Mouse (Mus musculus) CH12.LX (cell line): Measurements from ENCODE around the gene Ccdc50. TPM values are rescaled to one million over a fixed set of nuclear protein-coding genes. Genes with fewer than 3 reads are reported as not detected.

Experiments used
- DNase-seq: peaks from one replicate; pipeline ENCODE4 v3.0.0-alpha.2; 2013; ENCODE audit errors: extremely low read depth
- H3K27ac ChIP-seq: 2 replicates; pipeline ENCODE4 v1.5.1; 2012; ENCODE audit warnings: low read depth, mild to moderate bottlenecking, control low read depth, moderate library complexity; ENCODE audit not compliant: insufficient read depth
- H3K27me3 ChIP-seq: replicated peaks from 2 replicates; pipeline ENCODE3; 2012; ENCODE audit warnings: inconsistent platforms
- H3K36me3 ChIP-seq, 2 experiments: replicated peaks in 1 of 2; 2 replicates each; pipeline versions ENCODE3 to v1.6.1; 2012; ENCODE audit warnings: inconsistent platforms in 1 of 2, low read length in 1 of 2, mild to moderate bottlenecking in 1 of 2, mixed read lengths in 1 of 2, moderate library complexity in 1 of 2; ENCODE audit not compliant: control insufficient read depth in 1 of 2, insufficient read depth in 1 of 2
- H3K4me1 ChIP-seq, 2 experiments: 2 replicates each; pipeline ENCODE4 v1.6.1; 2012; ENCODE audit warnings: inconsistent platforms in 1 of 2, moderate library complexity in 1 of 2; ENCODE audit not compliant: insufficient read depth in 2 of 2, control insufficient read depth in 1 of 2
- H3K4me2 ChIP-seq: 2 replicates; pipeline ENCODE4 v1.6.1; 2012; ENCODE audit warnings: low read depth, mild to moderate bottlenecking, control low read depth; ENCODE audit not compliant: poor library complexity, insufficient read depth, severe bottlenecking
- H3K4me3 ChIP-seq, 3 experiments: fragments of 150-350 bp in 1 of 3; sonication (generic) in 1 of 3; replicated peaks in 1 of 3; 2 replicates each; pipeline versions ENCODE3 to v1.5.1; 2011 to 2012; ENCODE audit warnings: low read depth in 2 of 3, low read length in 2 of 3, mild to moderate bottlenecking in 2 of 3, moderate library complexity in 2 of 3, control low read depth in 1 of 3, improper control_type of control experiment in 1 of 3, inconsistent platforms in 1 of 3, mixed read lengths in 1 of 3; ENCODE audit not compliant: poor library complexity in 1 of 3
- H3K79me2 ChIP-seq: replicated peaks from 2 replicates; pipeline ENCODE4 v1.6.1; 2012; ENCODE audit warnings: mild to moderate bottlenecking, moderate library complexity; ENCODE audit not compliant: control insufficient read depth, poor library complexity, insufficient read depth, severe bottlenecking; ENCODE audit errors: extremely low read depth
- H3K9ac ChIP-seq: 2 replicates; pipeline ENCODE4 v1.6.1; 2012; ENCODE audit warnings: low read depth, mild to moderate bottlenecking, control low read depth, moderate library complexity; ENCODE audit not compliant: insufficient read depth
- H3K9me3 ChIP-seq: replicated peaks from 2 replicates; pipeline ENCODE3; 2012; ENCODE audit warnings: low read length, inconsistent platforms, mixed read lengths
- BHLHE40 ChIP-seq: IDR thresholded peaks from 2 replicates; pipeline ENCODE4 v1.6.1; 2011; ENCODE audit warnings: mild to moderate bottlenecking, low read depth, low read length, improper control_type of control experiment
- CHD1 ChIP-seq: IDR thresholded peaks from 2 replicates; pipeline ENCODE4 v1.6.1; 2012; ENCODE audit warnings: low read depth, low read length, improper control_type of control experiment, inconsistent platforms
- CHD2 ChIP-seq: IDR thresholded peaks from 2 replicates; pipeline ENCODE4 v1.6.1; 2011; ENCODE audit warnings: low read length, improper control_type of control experiment
- CTCF ChIP-seq, 2 experiments: IDR thresholded peaks in 1 of 2; conservative IDR thresholded peaks in 1 of 2; 2 replicates each; pipeline ENCODE4 v1.5.1; 2011 to 2012; ENCODE audit warnings: low read depth in 2 of 2, low read length in 2 of 2, improper control_type of control experiment in 1 of 2, inconsistent platforms in 1 of 2, mild to moderate bottlenecking in 1 of 2, moderate library complexity in 1 of 2
- E2F4 ChIP-seq: IDR thresholded peaks from 2 replicates; pipeline ENCODE4 v1.6.1; 2011; ENCODE audit warnings: low read depth, low read length, improper control_type of control experiment; ENCODE audit not compliant: insufficient replicate concordance
- ELF1 ChIP-seq: IDR thresholded peaks from 2 replicates; pipeline ENCODE4 v1.6.1; 2014; ENCODE audit warnings: low read depth, mild to moderate bottlenecking, inconsistent platforms, low read length, improper control_type of control experiment
- EP300 ChIP-seq: IDR thresholded peaks from 2 replicates; pipeline ENCODE4 v1.6.1; 2011; ENCODE audit warnings: low read length, improper control_type of control experiment
- ETS1 ChIP-seq: conservative IDR thresholded peaks from 2 replicates; pipeline ENCODE4 v1.6.1; 2012; ENCODE audit warnings: low read depth, mild to moderate bottlenecking, inconsistent platforms, low read length, improper control_type of control experiment, moderate library complexity
- GABPA ChIP-seq: IDR thresholded peaks from 2 replicates; pipeline ENCODE4 v1.6.1; 2012; ENCODE audit warnings: low read depth, low read length, improper control_type of control experiment, inconsistent platforms; ENCODE audit not compliant: insufficient replicate concordance
- HCFC1 ChIP-seq: IDR thresholded peaks from 2 replicates; pipeline ENCODE4 v1.6.1; 2012; ENCODE audit warnings: low read depth, mild to moderate bottlenecking, inconsistent platforms, low read length, improper control_type of control experiment
- IRF4 ChIP-seq: IDR thresholded peaks from 2 replicates; pipeline ENCODE4 v1.6.1; 2014; ENCODE audit warnings: low read depth, mild to moderate bottlenecking, inconsistent platforms, low read length, improper control_type of control experiment
- JUN ChIP-seq: IDR thresholded peaks from 2 replicates; pipeline ENCODE4 v1.6.1; 2011; ENCODE audit warnings: low read depth, mild to moderate bottlenecking, low read length, improper control_type of control experiment, moderate library complexity; ENCODE audit not compliant: insufficient read depth
- JUND ChIP-seq: conservative IDR thresholded peaks from 2 replicates; pipeline ENCODE4 v1.6.1; 2011; ENCODE audit warnings: low read depth, low read length, improper control_type of control experiment
- KAT2A ChIP-seq: IDR thresholded peaks from 2 replicates; pipeline ENCODE4 v1.6.1; 2012; ENCODE audit warnings: low read length, improper control_type of control experiment, inconsistent platforms; ENCODE audit not compliant: insufficient replicate concordance
- MAX ChIP-seq: IDR thresholded peaks from 2 replicates; pipeline ENCODE4 v1.6.1; 2011; ENCODE audit warnings: low read length, improper control_type of control experiment
- MAZ ChIP-seq: IDR thresholded peaks from 2 replicates; pipeline ENCODE4 v1.6.1; 2012; ENCODE audit warnings: low read depth, mild to moderate bottlenecking, inconsistent platforms, low read length, improper control_type of control experiment, moderate library complexity
- MEF2A ChIP-seq: IDR thresholded peaks from 2 replicates; pipeline ENCODE4 v1.6.1; 2014; ENCODE audit warnings: low read depth, mild to moderate bottlenecking, inconsistent platforms, low read length, improper control_type of control experiment, borderline replicate concordance
- MXI1 ChIP-seq: IDR thresholded peaks from 2 replicates; pipeline ENCODE4 v1.6.1; 2011; ENCODE audit warnings: mild to moderate bottlenecking, low read depth, low read length, improper control_type of control experiment
- MYC ChIP-seq: IDR thresholded peaks from 2 replicates; pipeline ENCODE4 v1.6.1; 2011; ENCODE audit warnings: low read depth, mild to moderate bottlenecking, improper control_type of control experiment, low read length
- NELFE ChIP-seq: IDR thresholded peaks from 2 replicates; pipeline ENCODE4 v1.6.1; 2011; ENCODE audit warnings: low read depth, low read length, improper control_type of control experiment
- NRF1 ChIP-seq: IDR thresholded peaks from 2 replicates; pipeline ENCODE4 v1.6.1; 2014; ENCODE audit warnings: low read depth, mild to moderate bottlenecking, inconsistent platforms, low read length, improper control_type of control experiment, moderate library complexity
- PAX5 ChIP-seq: IDR thresholded peaks from 2 replicates; pipeline ENCODE4 v1.6.1; 2012; ENCODE audit warnings: low read length, inconsistent platforms, mixed read lengths
- POLR2A ChIP-seq: IDR thresholded peaks from 2 replicates; pipeline ENCODE4 v1.6.1; 2011; ENCODE audit warnings: low read depth, mild to moderate bottlenecking, improper control_type of control experiment, low read length
- POLR2AphosphoS2 ChIP-seq: IDR thresholded peaks from 2 replicates; pipeline ENCODE4 v1.6.1; 2011; ENCODE audit warnings: low read depth, low read length, improper control_type of control experiment
- RCOR1 ChIP-seq: conservative IDR thresholded peaks from 2 replicates; pipeline ENCODE4 v1.6.1; 2012; ENCODE audit warnings: low read depth, mild to moderate bottlenecking, inconsistent platforms, low read length, improper control_type of control experiment
- SIN3A ChIP-seq: IDR thresholded peaks from 2 replicates; pipeline ENCODE4 v1.6.1; 2012; ENCODE audit warnings: low read length, improper control_type of control experiment, inconsistent platforms
- SMC3 ChIP-seq: IDR thresholded peaks from 2 replicates; pipeline ENCODE4 v1.6.1; 2011; ENCODE audit warnings: low read depth, low read length, improper control_type of control experiment
- TCF12 ChIP-seq: IDR thresholded peaks from 2 replicates; pipeline ENCODE4 v1.6.1; 2014; ENCODE audit warnings: low read depth, mild to moderate bottlenecking, inconsistent platforms, low read length, improper control_type of control experiment
- UBTF ChIP-seq: IDR thresholded peaks from 2 replicates; pipeline ENCODE4 v1.6.1; 2012; ENCODE audit warnings: low read depth, mild to moderate bottlenecking, inconsistent platforms, low read length, improper control_type of control experiment, moderate library complexity
- USF1 ChIP-seq: IDR thresholded peaks from 2 replicates; pipeline ENCODE4 v1.6.1; 2014; ENCODE audit warnings: low read depth, mild to moderate bottlenecking, inconsistent platforms, low read length, improper control_type of control experiment
- USF2 ChIP-seq: conservative IDR thresholded peaks from 2 replicates; pipeline ENCODE4 v1.6.1; 2011; ENCODE audit warnings: low read depth, low read length, improper control_type of control experiment
- ZC3H11A ChIP-seq: IDR thresholded peaks from 2 replicates; pipeline ENCODE4 v1.6.1; 2012; ENCODE audit warnings: low read depth, mild to moderate bottlenecking, inconsistent platforms, low read length, improper control_type of control experiment
- ZKSCAN1 ChIP-seq: IDR thresholded peaks from 2 replicates; pipeline ENCODE4 v1.6.1; 2012; ENCODE audit warnings: low read depth, inconsistent platforms, low read length, improper control_type of control experiment, borderline replicate concordance
- ZMIZ1 ChIP-seq: IDR thresholded peaks from 2 replicates; pipeline ENCODE4 v1.6.1; 2012; ENCODE audit warnings: low read depth, mild to moderate bottlenecking, inconsistent platforms, low read length, improper control_type of control experiment
- ZNF384 ChIP-seq: IDR thresholded peaks from 2 replicates; pipeline ENCODE4 v1.6.1; 2012; ENCODE audit warnings: low read depth, low read length, improper control_type of control experiment, inconsistent platforms
- dilution Hi-C: fragments of 300-500 bp; cut with MboI; formaldehyde crosslinking; loops from 2 replicates; pipeline ENCODE4 v1.14.3; 2020; ENCODE audit warnings: low sequenced_read_pairs; ENCODE audit not compliant: extremely low pct_unique_long_range_greater_than_20kb, extremely low pct_ligation_motif_present
- in situ Hi-C: fragments of 300-500 bp; cut with MboI; formaldehyde crosslinking; loops from 3 replicates; pipeline ENCODE4 v1.14.3; 2019; ENCODE audit warnings: low sequenced_read_pairs, low pct_ligation_motif_present, low pct_unique_long_range_greater_than_20kb, mixed read lengths
- polyA plus RNA-seq: library from polyadenylated mRNA; unstranded; fragments of >175 nt; gene quantifications from 2 replicates; pipeline ENCODE4 v1.2.1, GENCODE M21; 2012; ENCODE audit warnings: low read depth; ENCODE audit not compliant: insufficient read length
- total RNA-seq, 2 experiments: library from RNA; depleted of rRNA; stranded (reverse); fragments of 300-350 nt in 1 of 2; fragments of >200 nt in 1 of 2; gene quantifications; 2 replicates each; pipeline ENCODE4 v1.2.3; 2012 to 2014

The Ccdc50 gene
- total and polyA plus RNA-seq, 3 experiments: 203 to 261 (median 243) TPM

GRCm38 (mm10) chr16:27390306-27390705, 1.6 kb downstream of the Ccdc50 start (continued):
- TF ChIP-seq ETS1 (no peak; the same call in 1 of the 2 replicates), GABPA (no peak), ZKSCAN1 (no peak), MAX (peak; percentile 19; the same call in 1 of the 2 replicates), E2F4 (no peak), BHLHE40 (no peak), MEF2A (no peak)

DNA sequence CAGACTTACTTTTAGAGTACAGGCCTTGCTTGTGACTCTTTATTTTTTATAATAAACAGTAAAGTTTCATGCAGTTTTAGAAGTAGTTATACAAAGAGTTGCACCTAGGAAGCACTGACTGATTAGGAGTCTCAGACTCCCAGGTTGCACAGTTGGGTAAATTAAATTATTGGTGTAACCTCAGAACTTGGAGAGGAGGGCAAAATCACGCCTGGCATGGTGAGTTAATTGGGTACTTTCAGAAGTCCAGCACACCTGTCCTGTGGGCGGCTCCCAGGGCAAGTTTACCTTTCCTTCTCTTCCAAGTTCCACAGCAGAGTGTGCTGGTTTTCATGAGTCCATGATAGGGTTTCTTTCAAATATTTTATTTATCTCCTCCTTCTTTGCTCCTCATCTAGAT, 3.2 kb downstream of the Ccdc50 start:
- in situ Hi-C loops: no loop called here
- H3K4me1 ChIP-seq: peaks cover 4 to 49% of the 10 kb centered on the region in 2 experiments
- peak overlapping the region; percentile 99 for H3K9ac ChIP-seq
- peaks cover 69% of the 10 kb centered on the region for H3K79me2 ChIP-seq
- no peak for TF ChIP-seq ZNF384
- TF ChIP-seq MAZ: no peak; the same call in 1 of the 2 replicates
- no peak for TF ChIP-seq ZKSCAN1
- peak; percentile 62; the same call in 1 of the 2 replicates for TF ChIP-seq MXI1
- TF ChIP-seq NRF1: no peak
- TF ChIP-seq EP300: peak; percentile 70
- TF ChIP-seq BHLHE40: peak; percentile 56
- TF ChIP-seq POLR2AphosphoS2: no peak; the same call in 1 of the 2 replicates
- TF ChIP-seq HCFC1: no peak
- 0 out of 2 replicates have a peak, but pooled peaks have one; percentile 21 for TF ChIP-seq RCOR1
- TF ChIP-seq JUND: no peak
- no peak for TF ChIP-seq ZMIZ1
- no peak for TF ChIP-seq SMC3
- TF ChIP-seq IRF4: peak; percentile 68; the same call in 1 of the 2 replicates
- no peak for TF ChIP-seq GABPA
- no peak for TF ChIP-seq KAT2A
- TF ChIP-seq MEF2A: 0 out of 2 replicates have a peak, but pooled peaks have one; percentile 28
- TF ChIP-seq CHD2: 0 out of 2 replicates have a peak, but pooled peaks have one; percentile 46
- TF ChIP-seq CTCF (conservative IDR thresholded peaks at IDR 0.05 in 1 of 2, IDR thresholded peaks at IDR 0.05 in 1 of 2; ENCODE audit: low read depth in 2 of 2, low read length in 2 of 2): no peak
- TF ChIP-seq ELF1: no peak
- peak; percentile 83 for TF ChIP-seq SIN3A
- TF ChIP-seq POLR2A: no peak
- 0 out of 2 replicates have a peak, but pooled peaks have one; percentile 13 for TF ChIP-seq MAX
- TF ChIP-seq TCF12: no peak
- no peak for TF ChIP-seq UBTF
- peak; percentile 94 for TF ChIP-seq CHD1
- TF ChIP-seq MYC: 0 out of 2 replicates have a peak, but pooled peaks have one; percentile 45
- TF ChIP-seq E2F4: no peak
- no peak for TF ChIP-seq ZC3H11A
- TF ChIP-seq ETS1: no peak
- no peak for TF ChIP-seq PAX5
- TF ChIP-seq USF1: no peak
- TF ChIP-seq NELFE: no peak
- TF ChIP-seq USF2: no peak
- no peak for TF ChIP-seq JUN
- peaks cover 2 to 19% of the 10 kb centered on the region in 2 experiments for H3K36me3 ChIP-seq
- no peaks in the 10 kb centered on the region for H3K27me3 ChIP-seq
- H3K27ac ChIP-seq: peak overlapping the region; percentile 36; the same call in 1 of the 2 replicates
- peaks cover 6% of the 10 kb centered on the region for H3K9me3 ChIP-seq
- dilution Hi-C loops: no loop called here
- peak overlapping the region; percentile 49 to 80 (median 79) for H3K4me3 ChIP-seq
- no peak for DNase-seq
- peak overlapping the region; percentile 100 for H3K4me2 ChIP-seq
